Mouse (Mus musculus): ENCODE results near the gene Gm20388. TPM values are rescaled to one million over a fixed set of nuclear protein-coding genes. Genes with fewer than 3 reads are reported as not detected.

The Gm20388 gene
- polyA plus RNA-seq, 1 experiment from 2014 or later, result not detected

GRCm38 (mm10) chr8:121513429-121513828, 1602.8 kb downstream of the Gm20388 start:
- H3K9ac ChIP-seq (ENCODE audit: low read length), result no peak overlapping the region

GRCm38 (mm10) chr8:121525111-121525818, 1614.6 kb downstream of the Gm20388 start:
- ATAC-seq (ENCODE audit: low FRiP score, low TSS enrichment) (no peak), DNase-seq (ENCODE audit: low spot score) (no peak)
- Histone ChIP-seq H3K4me3 (ENCODE audit: low read depth, low read length) (no peak overlapping the region), H3K27me3 (ENCODE audit: control insufficient read depth, insufficient read depth, low read length) (no peaks in the 10 kb centered on the region), H3K4me1 (replicated peaks; ENCODE audit: control insufficient read depth, insufficient read depth) (no peaks in the 10 kb centered on the region), H3K27ac (replicated peaks) (no peak overlapping the region), H3K36me3 (ENCODE audit: control insufficient read depth, insufficient read depth, low read length) (no peaks in the 10 kb centered on the region), H3K4me2 (replicated peaks; ENCODE audit: low read depth) (no peak overlapping the region), H3K9ac (ENCODE audit: low read length) (no peak overlapping the region), H3K9me3 (ENCODE audit: control insufficient read depth, low read length) (no peaks in the 10 kb centered on the region)
- WGBS, result 56% methylated on average over 18 of the region's 18 CpGs
- TF ChIP-seq CTCF (IDR thresholded peaks at IDR 0.05; ENCODE audit: low read depth) (no peak), EP300 (optimal IDR thresholded peaks at IDR 0.05) (no peak)

More at GRCm38 (mm10) chr8:121513429-121513828, 1602.8 kb downstream of the Gm20388 start:
- no peaks in the 10 kb centered on the region for H3K27me3 ChIP-seq (ENCODE audit: control insufficient read depth, insufficient read depth, low read length)
- H3K27ac ChIP-seq (replicated peaks), result no peak overlapping the region
- peak; percentile 85 for DNase-seq (ENCODE audit: low spot score)
- ATAC-seq (ENCODE audit: low FRiP score, low TSS enrichment), result peak; percentile 81
- no peaks in the 10 kb centered on the region for H3K4me1 ChIP-seq (replicated peaks; ENCODE audit: control insufficient read depth, insufficient read depth)
- H3K4me3 ChIP-seq (ENCODE audit: low read depth, low read length), result no peak overlapping the region
- TF ChIP-seq CTCF (IDR thresholded peaks at IDR 0.05; ENCODE audit: low read depth) (peak; percentile 99), EP300 (optimal IDR thresholded peaks at IDR 0.05) (no peak)
- H3K4me2 ChIP-seq (replicated peaks; ENCODE audit: low read depth), result no peak overlapping the region
- H3K36me3 ChIP-seq (ENCODE audit: control insufficient read depth, insufficient read depth, low read length), result no peaks in the 10 kb centered on the region
- WGBS, result 5% methylated on average over 12 of the region's 12 CpGs
- no peaks in the 10 kb centered on the region for H3K9me3 ChIP-seq (ENCODE audit: control insufficient read depth, low read length)

- no peak for DNase-seq (ENCODE audit: low spot score)
- no peaks in the 10 kb centered on the region for H3K36me3 ChIP-seq (ENCODE audit: control insufficient read depth, insufficient read depth, low read length)
Observed at GRCm38 (mm10) chr8:121526811-121527550, 1616.3 kb downstream of the Gm20388 start.

GRCm38 (mm10) chr8:121527751-121528150, 1617.1 kb downstream of the Gm20388 start:
- Histone ChIP-seq H3K4me3 (ENCODE audit: low read depth, low read length) (no peak overlapping the region), H3K4me2 (replicated peaks; ENCODE audit: low read depth) (no peak overlapping the region), H3K27me3 (ENCODE audit: control insufficient read depth, insufficient read depth, low read length) (no peaks in the 10 kb centered on the region), H3K27ac (replicated peaks) (no peak overlapping the region), H3K36me3 (ENCODE audit: control insufficient read depth, insufficient read depth, low read length) (no peaks in the 10 kb centered on the region), H3K9me3 (ENCODE audit: control insufficient read depth, low read length) (no peaks in the 10 kb centered on the region), H3K9ac (ENCODE audit: low read length) (no peak overlapping the region), H3K4me1 (replicated peaks; ENCODE audit: control insufficient read depth, insufficient read depth) (no peaks in the 10 kb centered on the region)
- no peak for TF ChIP-seq EP300 (optimal IDR thresholded peaks at IDR 0.05)
- no peak for TF ChIP-seq CTCF (IDR thresholded peaks at IDR 0.05; ENCODE audit: low read depth)
- WGBS, result 88% methylated on average over 9 of the region's 9 CpGs
- no peak for ATAC-seq (ENCODE audit: low FRiP score, low TSS enrichment)
- DNase-seq (ENCODE audit: low spot score), result no peak

More at GRCm38 (mm10) chr8:121526811-121527550, 1616.3 kb downstream of the Gm20388 start:
- no peaks in the 10 kb centered on the region for H3K9me3 ChIP-seq (ENCODE audit: control insufficient read depth, low read length)
- H3K4me2 ChIP-seq (replicated peaks; ENCODE audit: low read depth), result no peak overlapping the region
- TF ChIP-seq CTCF (IDR thresholded peaks at IDR 0.05; ENCODE audit: low read depth) (no peak), EP300 (optimal IDR thresholded peaks at IDR 0.05) (no peak)
- 41% methylated on average over 6 of the region's 6 CpGs for WGBS
- H3K4me3 ChIP-seq (ENCODE audit: low read depth, low read length), result no peak overlapping the region
- H3K27me3 ChIP-seq (ENCODE audit: control insufficient read depth, insufficient read depth, low read length), result no peaks in the 10 kb centered on the region
- no peak for ATAC-seq (ENCODE audit: low FRiP score, low TSS enrichment)
- H3K9ac ChIP-seq (ENCODE audit: low read length), result no peak overlapping the region
- H3K27ac ChIP-seq (replicated peaks), result no peak overlapping the region
- H3K4me1 ChIP-seq (replicated peaks; ENCODE audit: control insufficient read depth, insufficient read depth), result no peaks in the 10 kb centered on the region

- WGBS, result 67% methylated on average over 15 of the region's 15 CpGs
- H3K4me3 ChIP-seq (ENCODE audit: low read depth, low read length), result no peak overlapping the region
- TF ChIP-seq CTCF (IDR thresholded peaks at IDR 0.05; ENCODE audit: low read depth) (no peak), EP300 (optimal IDR thresholded peaks at IDR 0.05) (no peak)
- no peaks in the 10 kb centered on the region for H3K4me1 ChIP-seq (replicated peaks; ENCODE audit: control insufficient read depth, insufficient read depth)
- H3K27me3 ChIP-seq (ENCODE audit: control insufficient read depth, insufficient read depth, low read length), result no peaks in the 10 kb centered on the region
- no peaks in the 10 kb centered on the region for H3K36me3 ChIP-seq (ENCODE audit: control insufficient read depth, insufficient read depth, low read length)
- no peaks in the 10 kb centered on the region for H3K9me3 ChIP-seq (ENCODE audit: control insufficient read depth, low read length)
- H3K27ac ChIP-seq (replicated peaks), result no peak overlapping the region
- no peak for DNase-seq (ENCODE audit: low spot score)
- no peak overlapping the region for H3K9ac ChIP-seq (ENCODE audit: low read length)
- ATAC-seq (ENCODE audit: low FRiP score, low TSS enrichment), result no peak
- H3K4me2 ChIP-seq (replicated peaks; ENCODE audit: low read depth), result no peak overlapping the region
Observed at GRCm38 (mm10) chr8:121528790-121529189, 1618.1 kb downstream of the Gm20388 start.

- H3K4me2 ChIP-seq (replicated peaks; ENCODE audit: low read depth), result no peak overlapping the region
- no peaks in the 10 kb centered on the region for H3K9me3 ChIP-seq (ENCODE audit: control insufficient read depth, low read length)
- no peak overlapping the region for H3K9ac ChIP-seq (ENCODE audit: low read length)
- TF ChIP-seq EP300 (optimal IDR thresholded peaks at IDR 0.05) (no peak), CTCF (IDR thresholded peaks at IDR 0.05; ENCODE audit: low read depth) (no peak)
- DNase-seq (ENCODE audit: low spot score) (no peak), ATAC-seq (ENCODE audit: low FRiP score, low TSS enrichment) (no peak)
- H3K36me3 ChIP-seq (ENCODE audit: control insufficient read depth, insufficient read depth, low read length), result no peaks in the 10 kb centered on the region
- 79% methylated on average over 10 of the region's 10 CpGs for WGBS
- no peak overlapping the region for H3K4me3 ChIP-seq (ENCODE audit: low read depth, low read length)
- no peaks in the 10 kb centered on the region for H3K4me1 ChIP-seq (replicated peaks; ENCODE audit: control insufficient read depth, insufficient read depth)
- H3K27ac ChIP-seq (replicated peaks), result no peak overlapping the region
- H3K27me3 ChIP-seq (ENCODE audit: control insufficient read depth, insufficient read depth, low read length), result no peaks in the 10 kb centered on the region
Observed at GRCm38 (mm10) chr8:121530639-121531038, 1620.0 kb downstream of the Gm20388 start.
